Mouse (Mus musculus) testis, adult 2 months (tissue): ENCODE results near the gene 3100002H09Rik. TPM values are rescaled to one million over a fixed set of nuclear protein-coding genes. Genes with fewer than 3 reads are reported as not detected.

Experiments used
- H3K27ac ChIP-seq: fragments of 200-500 bp; 2 replicates; pipeline ENCODE4 v1.5.1; 2012; ENCODE audit warnings: low read depth, low read length; ENCODE audit not compliant: control insufficient read depth, insufficient read depth
- H3K27me3 ChIP-seq: fragments of 200-500 bp; 2 replicates; pipeline ENCODE4 v1.6.1; 2012; ENCODE audit warnings: mild to moderate bottlenecking, low read length, moderate library complexity; ENCODE audit not compliant: control insufficient read depth, insufficient read depth
- H3K36me3 ChIP-seq: fragments of 200-500 bp; 2 replicates; pipeline ENCODE4 v1.6.1; 2012; ENCODE audit warnings: mild to moderate bottlenecking, low read length; ENCODE audit not compliant: control insufficient read depth, insufficient read depth
- H3K4me1 ChIP-seq: fragments of 200-500 bp; 2 replicates; pipeline ENCODE4 v1.6.1; 2012; ENCODE audit warnings: low read length; ENCODE audit not compliant: control insufficient read depth, insufficient read depth
- H3K4me3 ChIP-seq: fragments of 200-500 bp; 2 replicates; pipeline ENCODE4 v1.5.1; 2012; ENCODE audit warnings: low read depth, mild to moderate bottlenecking, low read length, moderate library complexity, mixed read lengths; ENCODE audit not compliant: control insufficient read depth
- CTCF ChIP-seq: fragments of 200-500 bp; IDR thresholded peaks from 2 replicates; pipeline ENCODE4 v1.5.1; 2012; ENCODE audit warnings: low read depth, mild to moderate bottlenecking, inconsistent platforms, low read length, moderate library complexity; ENCODE audit not compliant: control insufficient read depth, insufficient read depth, insufficient replicate concordance
- POLR2A ChIP-seq: fragments of 200-500 bp; IDR thresholded peaks from 2 replicates; pipeline ENCODE4 v1.6.1; 2012; ENCODE audit warnings: low read depth, mild to moderate bottlenecking, inconsistent platforms, low read length, moderate library complexity; ENCODE audit not compliant: control insufficient read depth
- polyA plus RNA-seq: library from polyadenylated mRNA; depleted of rRNA; stranded (reverse); fragments of >200 nt; gene quantifications from 2 replicates; pipeline ENCODE4 v1.2.3, GENCODE M21; 2012

The 3100002H09Rik gene
- polyA plus RNA-seq, 1 experiment, result not detected

GRCm38 (mm10) chr4:124626836-124627235 is 16.2 kb upstream of the 3100002H09Rik start:
- Histone ChIP-seq H3K4me1 (no peaks in the 10 kb centered on the region), H3K27me3 (no peaks in the 10 kb centered on the region), H3K36me3 (no peaks in the 10 kb centered on the region), H3K27ac (no peak overlapping the region), H3K4me3 (no peak overlapping the region)
- TF ChIP-seq CTCF, result no peak
- TF ChIP-seq POLR2A, result no peak

- no peak overlapping the region for H3K27ac ChIP-seq
- no peak for TF ChIP-seq POLR2A
- TF ChIP-seq CTCF, result no peak
- no peaks in the 10 kb centered on the region for H3K36me3 ChIP-seq
- H3K27me3 ChIP-seq, result no peaks in the 10 kb centered on the region
- no peaks in the 10 kb centered on the region for H3K4me1 ChIP-seq
- no peak overlapping the region for H3K4me3 ChIP-seq
These were observed 13.5 kb upstream of the 3100002H09Rik start for GRCm38 (mm10) chr4:124624111-124624581.

- H3K36me3 ChIP-seq, result no peaks in the 10 kb centered on the region
- no peak overlapping the region for H3K27ac ChIP-seq
- H3K27me3 ChIP-seq, result no peaks in the 10 kb centered on the region
- TF ChIP-seq CTCF, result no peak
- TF ChIP-seq POLR2A, result no peak
- no peak overlapping the region for H3K4me3 ChIP-seq
- H3K4me1 ChIP-seq, result no peaks in the 10 kb centered on the region
These were observed 12.0 kb upstream of the 3100002H09Rik start for GRCm38 (mm10) chr4:124622566-124622965.

- H3K36me3 ChIP-seq, result no peaks in the 10 kb centered on the region
- no peak overlapping the region for H3K27ac ChIP-seq
- H3K4me3 ChIP-seq, result no peak overlapping the region
- no peaks in the 10 kb centered on the region for H3K4me1 ChIP-seq
- TF ChIP-seq POLR2A (no peak), CTCF (no peak)
- H3K27me3 ChIP-seq, result no peaks in the 10 kb centered on the region
These were observed 10.8 kb upstream of the 3100002H09Rik start for GRCm38 (mm10) chr4:124621406-124621805.

GRCm38 (mm10) chr4:124618599-124618998 is 8.0 kb upstream of the 3100002H09Rik start:
- no peaks in the 10 kb centered on the region for H3K4me1 ChIP-seq
- no peak for TF ChIP-seq POLR2A
- TF ChIP-seq CTCF, result no peak
- no peaks in the 10 kb centered on the region for H3K36me3 ChIP-seq
- no peak overlapping the region for H3K27ac ChIP-seq
- H3K4me3 ChIP-seq, result no peak overlapping the region
- no peaks in the 10 kb centered on the region for H3K27me3 ChIP-seq

- TF ChIP-seq CTCF (no peak), POLR2A (no peak)
- Histone ChIP-seq H3K36me3 (no peaks in the 10 kb centered on the region), H3K4me3 (no peak overlapping the region), H3K4me1 (no peaks in the 10 kb centered on the region), H3K27ac (no peak overlapping the region), H3K27me3 (no peaks in the 10 kb centered on the region)
These were observed 6.0 kb upstream of the 3100002H09Rik start for GRCm38 (mm10) chr4:124616636-124617035.

- H3K27me3 ChIP-seq, result no peaks in the 10 kb centered on the region
These were observed 5.4 kb upstream of the 3100002H09Rik start for GRCm38 (mm10) chr4:124615986-124616385.

More at GRCm38 (mm10) chr4:124615986-124616385, 5.4 kb upstream of the 3100002H09Rik start:
- H3K36me3 ChIP-seq, result no peaks in the 10 kb centered on the region
- H3K27ac ChIP-seq, result no peak overlapping the region
- no peaks in the 10 kb centered on the region for H3K4me1 ChIP-seq
- H3K4me3 ChIP-seq, result no peak overlapping the region
- TF ChIP-seq CTCF (no peak), POLR2A (no peak)
